Mouse (Mus musculus) cerebellum, adult 11-12 months (tissue): Measurements from ENCODE around the gene Itln1.

Experiments used
- DNase-seq: peaks from one replicate; pipeline ENCODE4 v3.0.0; 2022

Itln1 gene

DNA sequence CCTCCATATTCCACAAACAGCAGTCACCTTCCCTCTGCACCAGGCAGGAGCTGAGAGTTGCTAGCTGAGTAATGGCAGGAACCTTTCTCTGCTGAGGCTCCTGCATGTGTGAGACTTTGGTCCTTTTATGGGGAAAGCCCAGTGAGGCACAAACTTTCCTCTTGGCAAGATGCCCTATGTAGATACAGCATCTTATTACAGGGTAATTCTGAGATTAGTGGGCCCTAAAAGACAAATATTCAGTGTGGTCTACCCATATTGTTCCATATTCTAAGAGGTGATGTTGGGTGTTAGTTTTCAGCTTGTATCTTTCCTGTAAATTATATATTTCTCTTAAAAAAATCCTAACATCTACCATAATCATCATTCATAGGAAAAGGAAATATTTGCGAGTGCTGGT lies at the start of gene Itln1:
Gene Itln1 (minus strand): TSS at position 101 of the 400 bp plus-strand sequence.
- DNase-seq: no peak

DNA sequence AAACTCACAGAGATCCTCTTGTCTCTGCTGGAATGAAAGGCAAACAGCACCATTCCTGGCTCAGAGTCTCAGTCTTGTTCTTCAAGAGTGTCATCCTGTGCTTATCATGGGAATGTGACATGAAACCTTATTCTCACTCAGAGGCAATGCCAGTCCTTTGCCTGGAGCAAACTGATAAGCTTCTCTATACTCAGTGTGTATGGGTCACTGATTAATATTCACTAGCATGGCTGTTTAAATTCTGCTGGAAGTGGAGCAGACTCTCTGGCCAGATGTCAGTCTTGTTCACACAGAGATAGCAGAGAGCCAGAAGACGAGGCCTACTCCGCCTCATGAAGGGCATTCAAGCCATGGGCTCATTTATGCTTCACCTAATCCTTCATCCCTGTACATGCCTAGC lies 49.5 kb upstream of the Itln1 start:
- DNase-seq: no peak

DNA sequence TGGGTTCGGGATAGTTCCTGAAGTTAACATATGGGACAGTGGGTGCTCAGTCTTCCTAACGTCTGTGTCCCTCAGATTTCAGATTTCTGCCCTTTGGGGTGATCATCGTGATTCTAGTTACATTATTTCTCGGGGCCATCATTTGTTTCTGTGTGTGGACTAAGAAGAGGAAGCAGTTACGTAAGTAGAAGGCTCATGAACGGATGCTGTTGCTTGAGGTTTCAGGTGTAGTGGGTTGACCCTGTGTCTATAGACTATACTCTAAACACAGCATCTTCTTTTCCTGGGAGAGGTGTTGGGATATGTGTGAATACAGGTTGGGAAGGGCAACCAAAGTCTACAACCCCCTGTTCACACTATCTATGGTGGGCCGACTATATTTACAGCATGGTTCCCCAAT lies 42.1 kb upstream of the Itln1 start:
- DNase-seq: no peak

DNA sequence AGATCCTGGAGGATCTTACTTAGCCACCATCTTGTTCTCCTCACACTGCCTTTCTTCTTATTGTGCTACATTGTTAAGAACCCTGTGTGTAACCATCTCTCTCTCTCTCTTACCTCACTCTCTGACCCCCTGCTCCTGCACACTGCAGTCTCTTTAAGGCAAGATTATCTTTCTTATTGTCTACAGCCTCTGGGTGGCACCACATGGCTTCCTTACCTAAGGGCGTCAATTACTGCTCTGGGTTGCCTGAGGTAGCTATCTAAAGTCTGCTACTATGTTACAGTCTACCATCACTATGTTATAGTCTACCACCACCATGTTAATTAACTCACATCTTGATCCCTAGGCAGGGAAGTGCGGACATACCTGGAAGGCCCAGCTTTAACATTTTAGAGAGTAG lies 33.3 kb upstream of the Itln1 start:
- no peak for DNase-seq

DNA sequence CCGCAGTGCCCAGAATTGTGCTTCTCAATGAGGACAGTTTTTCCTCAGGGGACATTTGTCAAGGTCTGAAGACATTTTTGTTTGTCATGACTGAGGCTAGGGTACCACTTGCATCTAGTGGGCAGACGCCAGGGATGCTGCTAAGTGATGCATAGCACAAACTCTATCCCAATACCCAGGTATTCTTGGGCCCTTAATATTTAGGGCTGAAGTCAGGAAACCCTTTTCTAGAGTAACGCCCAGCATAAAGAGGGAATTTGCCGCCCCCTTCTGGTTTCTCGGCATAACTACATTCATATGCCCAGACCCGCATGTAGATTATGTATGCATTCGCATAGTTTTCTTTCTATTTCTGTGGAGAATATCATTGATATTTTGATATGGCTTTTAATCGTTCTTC lies 31.7 kb upstream of the Itln1 start:
- DNase-seq: peak; percentile 9

DNA sequence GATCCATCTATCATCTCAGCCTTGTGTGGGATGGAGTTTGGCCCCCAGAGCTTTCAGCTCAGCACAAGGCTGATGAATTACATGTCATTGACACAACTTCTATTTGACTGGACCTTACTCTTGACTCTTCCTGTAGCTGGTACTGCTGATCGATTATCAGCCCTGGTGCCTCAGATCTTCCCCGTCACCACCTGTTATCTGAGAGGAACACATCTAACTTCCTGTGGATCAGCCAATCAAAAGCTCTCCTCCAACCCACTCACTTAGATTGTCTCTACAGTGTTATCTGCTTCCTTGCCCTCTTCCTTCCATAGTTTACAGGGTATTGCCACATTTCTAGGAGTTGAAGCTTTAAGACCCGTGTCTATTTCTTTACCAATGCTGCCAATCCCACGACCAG lies 30.8 kb upstream of the Itln1 start:
- DNase-seq: no peak

DNA sequence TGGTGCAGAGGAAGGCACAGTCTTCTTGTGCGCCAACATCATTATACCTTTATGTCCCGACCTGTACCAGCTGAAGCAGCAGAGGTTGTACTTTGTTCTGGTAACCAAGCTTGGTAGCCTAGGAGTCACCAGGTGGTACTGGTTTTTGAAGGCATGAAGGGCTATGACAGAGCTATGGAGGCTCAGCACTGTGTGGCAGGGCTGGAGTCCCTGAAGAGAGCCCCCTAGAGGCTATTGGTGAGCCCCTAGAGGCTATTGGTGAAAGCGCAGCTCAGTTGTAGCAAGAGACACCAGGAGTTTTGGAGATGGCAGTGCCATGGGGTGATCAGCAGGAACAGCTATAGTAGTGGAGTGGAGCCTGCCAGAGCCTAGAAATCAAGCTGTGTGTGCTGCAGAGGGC lies 29.2 kb upstream of the Itln1 start:
- no peak for DNase-seq

DNA sequence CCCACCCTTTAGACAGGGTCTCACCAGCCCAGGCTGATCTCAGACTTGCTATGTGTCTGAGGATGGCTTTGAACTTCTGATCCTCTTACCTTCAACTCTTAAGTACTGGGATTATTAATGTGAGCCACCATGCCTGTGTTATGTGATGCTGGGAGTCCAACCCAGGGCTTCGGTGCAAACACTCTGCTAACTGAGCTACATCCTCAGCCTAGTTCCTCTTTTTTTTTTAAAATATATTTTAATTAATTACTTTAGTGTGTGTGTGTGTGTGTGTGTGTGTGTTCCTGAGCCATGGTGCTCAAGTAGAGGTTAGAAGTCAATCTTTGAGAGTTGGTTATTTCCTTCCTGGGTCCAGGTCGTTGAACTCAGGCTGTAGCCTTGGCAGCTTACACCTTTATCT lies 27.9 kb upstream of the Itln1 start:
- no peak for DNase-seq

DNA sequence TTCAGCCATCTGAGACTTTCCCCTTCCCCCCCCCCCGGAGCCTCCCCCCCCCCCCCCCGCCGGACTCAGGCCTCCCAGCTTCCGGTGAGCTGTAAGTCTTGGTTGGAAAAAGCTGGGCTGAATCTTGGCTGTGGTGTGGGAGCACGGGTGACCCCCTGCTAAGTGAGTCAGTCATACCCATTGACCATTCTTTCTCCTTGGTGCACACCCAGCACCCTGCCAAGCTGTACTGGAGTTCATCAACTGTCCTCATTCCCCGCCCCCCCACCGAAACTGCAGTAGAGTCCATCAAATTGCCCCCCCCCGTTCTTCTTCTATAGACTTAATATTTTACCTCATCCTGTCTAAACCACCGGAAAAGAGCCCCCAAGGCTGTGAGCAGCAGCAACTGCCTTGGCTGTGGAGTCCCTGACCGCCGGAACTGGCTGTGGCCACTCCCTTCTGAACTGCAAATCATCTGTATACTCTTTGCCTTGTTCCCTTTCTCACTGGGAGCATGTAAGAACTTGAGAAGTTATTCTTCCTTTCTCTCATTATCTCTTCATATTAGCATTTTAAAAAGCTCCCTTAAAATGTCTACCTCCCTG lies 26.6 kb upstream of the Itln1 start:
- DNase-seq: no peak

DNA sequence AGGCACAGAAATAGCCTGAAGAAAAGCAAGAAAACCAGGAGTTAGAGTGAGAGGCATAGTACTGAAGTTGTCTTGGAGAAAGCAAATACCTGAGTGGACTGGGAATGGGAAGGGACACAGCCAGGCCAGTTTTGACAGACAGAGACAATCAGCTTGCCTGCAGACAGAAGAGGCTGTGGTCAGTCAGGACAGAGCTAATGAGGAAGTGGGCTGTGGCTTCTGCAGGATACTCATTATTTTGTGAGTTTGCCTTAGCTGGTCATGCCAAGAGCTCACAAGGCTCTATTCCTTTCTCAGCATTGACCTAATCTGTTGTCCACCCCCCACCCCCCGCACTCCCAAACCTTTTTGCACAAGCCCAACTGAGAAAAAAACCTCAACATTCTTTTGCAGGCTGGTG lies 26.1 kb upstream of the Itln1 start:
- DNase-seq: no peak

DNA sequence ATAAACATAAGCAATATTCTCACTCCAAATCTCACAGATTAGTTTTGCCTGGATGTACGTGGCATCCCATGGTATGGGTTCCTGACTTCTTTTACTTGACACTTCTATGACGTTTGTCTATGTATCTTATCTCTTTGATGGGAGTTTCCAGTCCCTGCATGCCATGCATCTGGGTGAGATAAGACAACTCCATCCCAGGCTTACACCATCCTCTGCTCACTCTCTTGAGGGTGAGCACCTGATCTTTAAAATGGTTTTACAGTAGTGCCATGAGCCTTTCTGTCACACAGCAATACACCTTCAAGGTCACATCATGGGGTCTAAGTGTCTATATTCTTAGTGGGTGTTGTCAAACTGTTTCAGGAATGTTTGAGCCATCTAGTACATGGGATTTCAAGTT lies 25.2 kb upstream of the Itln1 start:
- no peak for DNase-seq

DNA sequence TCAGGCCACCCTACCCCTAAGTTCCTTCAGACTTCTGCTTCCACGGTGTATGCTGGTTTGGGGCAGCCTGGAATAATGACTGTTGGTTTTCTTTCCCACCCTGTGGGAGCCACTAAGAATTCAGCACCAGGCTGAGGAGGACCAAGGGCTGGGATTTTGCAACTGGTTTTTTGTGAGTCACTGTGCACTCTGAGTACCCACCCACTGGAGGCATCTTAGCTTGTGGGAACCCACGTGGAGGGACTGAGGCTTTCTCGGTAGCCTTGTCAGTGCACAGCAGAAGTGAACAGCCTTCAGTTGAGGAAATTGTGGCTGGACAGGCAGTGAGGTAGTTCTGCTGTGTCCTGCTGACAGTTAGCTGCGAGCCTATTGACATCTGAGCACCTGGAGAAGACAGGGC lies 23.8 kb upstream of the Itln1 start, which contains the start of gene Cd244a:
Gene Cd244a (plus strand): TSS at position 296 of the 400 bp plus-strand sequence.
- no peak for DNase-seq

DNA sequence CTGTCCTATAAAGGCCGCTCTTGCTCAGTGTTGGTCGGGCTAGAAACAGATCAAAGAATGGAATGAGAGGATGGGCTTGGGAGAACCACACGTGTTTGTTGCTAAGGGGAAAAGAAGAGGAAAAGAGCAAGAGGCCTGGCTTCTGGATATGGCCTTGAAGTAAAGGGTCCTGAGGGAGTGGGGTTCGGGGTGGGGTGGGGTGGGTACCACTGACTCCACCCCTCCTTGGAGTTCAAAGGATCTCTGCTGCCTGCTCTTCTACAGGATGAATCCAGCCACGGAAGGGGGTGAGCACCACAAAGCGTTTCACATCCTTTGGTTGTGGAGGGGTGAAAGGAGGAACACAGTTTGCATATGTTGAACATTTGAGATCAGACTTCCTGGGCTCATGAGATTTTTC lies 23.3 kb upstream of the Itln1 start:
- DNase-seq: no peak

DNA sequence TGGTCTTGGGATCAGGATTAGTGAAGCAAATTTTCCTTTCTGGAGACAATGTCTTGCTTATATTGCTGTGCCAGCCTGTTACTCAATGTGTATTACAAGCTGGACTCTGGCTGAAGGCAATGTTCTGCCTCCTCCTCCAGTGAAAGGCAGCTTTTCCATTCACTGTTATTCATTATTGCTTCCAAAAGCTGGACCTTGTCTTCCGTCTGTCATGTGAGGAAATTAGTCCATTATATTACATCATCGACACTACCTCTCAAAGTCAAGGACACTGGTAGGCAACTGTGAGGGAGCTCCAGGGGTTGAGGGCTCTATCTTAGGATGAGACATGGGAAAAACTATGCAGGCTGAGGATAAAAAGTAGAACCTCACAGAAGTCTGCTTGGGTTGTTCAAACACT lies 21.3 kb upstream of the Itln1 start:
- no peak for DNase-seq

DNA sequence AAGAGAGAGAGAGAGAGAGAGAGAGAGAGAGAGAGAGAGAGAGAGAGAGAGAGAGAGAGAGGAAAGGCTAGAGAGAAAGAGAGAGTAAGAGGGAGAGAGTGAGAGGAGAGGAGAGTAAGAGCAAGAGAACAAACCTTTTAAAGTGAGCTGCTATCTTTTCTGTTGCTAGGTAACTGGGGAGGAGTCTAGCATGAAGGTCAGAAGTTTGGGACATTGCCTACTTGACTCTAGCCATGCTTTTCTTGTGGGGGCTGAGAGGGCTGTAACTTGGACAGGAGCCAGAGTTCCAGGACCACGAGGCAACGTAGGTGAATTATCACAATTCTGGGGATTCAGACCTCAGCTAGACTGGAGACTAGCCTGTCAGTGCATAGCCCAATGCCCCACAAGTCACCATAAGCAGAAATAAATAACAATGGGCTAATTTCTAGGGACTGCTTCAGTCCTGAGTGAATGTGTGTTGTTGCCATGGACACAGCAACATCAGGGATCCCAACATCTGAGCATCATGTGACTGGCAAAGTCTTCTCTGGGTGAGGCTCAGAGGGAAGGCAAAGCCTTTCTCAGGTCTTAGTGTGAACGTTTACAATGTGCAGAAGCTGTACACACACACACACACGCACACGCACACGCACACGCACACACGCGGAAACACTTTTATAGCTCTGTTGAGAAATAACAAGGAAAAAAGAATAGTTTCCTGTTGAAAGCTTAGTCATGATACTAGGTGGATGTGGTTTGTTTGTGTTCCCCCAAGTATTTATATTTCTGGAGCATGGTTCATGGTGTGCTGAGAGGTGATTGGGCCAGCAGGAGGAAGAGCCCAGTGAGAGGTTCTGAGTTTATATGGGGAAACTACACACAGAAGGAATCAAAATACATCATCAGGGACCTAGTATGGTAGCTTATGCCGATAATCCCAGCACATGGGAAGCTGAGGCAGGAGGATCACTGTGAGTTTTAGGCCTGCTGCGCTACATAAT lies 18.6 kb upstream of the Itln1 start:
- no peak for DNase-seq

DNA sequence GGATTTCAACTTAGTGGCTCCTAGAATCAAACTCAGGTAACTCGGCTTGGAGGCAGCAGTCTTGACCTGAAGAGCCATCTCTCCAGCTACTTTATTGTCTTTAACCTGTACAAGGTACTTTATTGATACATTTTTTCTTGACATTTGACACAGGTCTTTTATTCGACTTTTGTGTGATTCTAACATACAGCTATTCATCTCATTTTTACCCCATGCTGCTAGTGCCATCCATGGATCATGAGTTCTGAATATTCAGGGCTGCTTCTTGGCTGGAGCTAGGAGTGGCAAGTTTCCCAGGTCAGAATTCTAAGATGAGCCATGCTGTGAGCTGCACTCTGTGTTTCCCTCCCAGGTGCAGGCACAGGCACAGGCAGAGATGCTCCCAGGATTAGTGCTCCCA lies 17.1 kb upstream of the Itln1 start:
- no peak for DNase-seq

DNA sequence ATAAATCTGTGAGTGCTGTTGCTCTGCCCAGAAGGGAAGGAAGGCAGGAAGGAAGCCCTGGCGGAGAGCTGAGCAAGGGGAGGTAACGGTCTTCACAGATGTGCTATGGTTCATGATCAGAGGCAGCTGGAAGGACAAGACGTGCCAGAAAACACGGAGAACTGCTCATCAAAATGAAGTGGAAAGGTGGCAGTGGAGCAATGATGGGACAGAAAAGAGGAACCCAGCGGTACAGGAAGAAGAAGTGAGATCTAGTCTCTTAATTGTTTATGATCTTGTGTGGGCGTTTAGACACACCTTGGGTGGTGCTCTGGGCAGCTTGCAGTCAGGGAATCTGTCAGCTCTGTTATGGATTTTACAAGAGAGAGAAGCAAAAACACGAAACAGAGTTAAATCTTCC lies 16.2 kb upstream of the Itln1 start:
- no peak for DNase-seq

DNA sequence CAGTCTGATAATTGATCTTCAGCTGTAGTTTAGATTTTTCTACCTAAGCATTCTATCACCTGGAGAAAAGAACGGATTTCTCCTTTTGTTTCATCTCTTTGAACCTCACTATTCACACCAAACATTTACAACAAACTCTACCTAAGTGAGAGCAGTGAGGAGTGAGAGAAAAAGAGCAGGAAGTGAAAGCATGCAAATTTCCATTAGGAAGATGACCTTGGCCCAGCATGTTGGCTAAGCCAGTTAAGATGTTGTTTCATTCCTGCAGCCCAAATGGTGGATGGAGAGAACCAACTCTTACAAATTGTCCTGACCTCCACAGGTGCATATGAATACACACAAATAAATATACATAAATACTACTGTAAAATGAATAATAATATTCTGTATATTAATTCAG lies 5.6 kb upstream of the Itln1 start:
- no peak for DNase-seq

DNA sequence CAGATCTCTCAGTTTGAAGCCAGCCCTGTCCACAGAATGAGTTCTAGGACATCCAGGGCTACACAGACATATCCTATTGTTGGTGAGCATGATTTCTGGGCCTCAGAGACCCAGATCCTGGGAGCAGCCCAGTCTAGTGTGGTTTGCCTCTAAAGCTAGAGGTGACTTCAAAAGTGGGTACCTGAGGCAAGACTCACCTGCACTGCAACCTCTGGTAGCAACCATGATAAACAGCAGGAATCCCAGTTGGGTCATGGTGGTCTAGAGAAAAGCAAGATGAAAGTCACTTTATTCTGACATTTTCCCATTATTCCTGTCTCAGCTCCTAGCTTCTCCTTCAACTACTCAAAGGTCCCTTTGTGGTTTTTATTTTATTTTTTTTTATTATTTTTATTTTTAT lies 537 bp downstream of the Itln1 start:
- DNase-seq: no peak

DNA sequence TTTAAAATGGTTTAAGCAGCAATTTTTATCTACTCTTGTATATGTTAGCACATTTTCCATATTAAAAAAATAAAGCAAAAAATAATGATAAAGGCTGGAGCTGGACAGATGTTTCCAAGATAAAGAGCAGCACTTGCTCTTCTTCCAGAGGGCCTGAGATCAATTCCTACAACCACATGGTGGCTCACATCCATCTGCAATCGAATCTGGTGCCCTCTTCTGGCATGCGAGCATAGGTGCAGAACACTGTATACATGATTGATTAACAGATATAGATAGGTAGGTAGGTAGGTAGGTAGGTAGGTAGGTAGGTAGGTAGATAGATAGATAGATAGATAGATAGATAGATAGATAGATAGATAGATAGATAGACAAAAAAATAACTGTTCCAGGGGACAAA lies 2.3 kb downstream of the Itln1 start:
- DNase-seq: no peak

DNA sequence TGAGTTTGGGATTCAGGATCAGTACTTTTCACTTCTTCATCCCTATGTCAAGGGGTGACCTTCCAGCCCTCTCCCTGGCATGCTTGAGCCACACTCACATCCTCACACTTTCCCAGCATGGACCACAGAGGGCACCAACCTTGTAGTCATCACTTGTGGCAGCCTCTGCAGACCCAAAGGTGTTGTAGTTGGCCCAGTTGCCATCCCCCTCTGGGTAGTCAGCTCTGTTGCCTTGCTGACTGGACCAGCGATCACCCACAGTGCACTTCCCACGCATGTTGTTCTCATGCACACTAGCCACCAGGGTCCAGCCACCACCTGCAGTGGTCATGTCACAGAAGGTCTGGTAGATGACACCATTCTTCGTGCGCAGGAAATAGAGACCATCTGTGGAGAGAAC lies 3.7 kb downstream of the Itln1 start:
- DNase-seq: no peak

DNA sequence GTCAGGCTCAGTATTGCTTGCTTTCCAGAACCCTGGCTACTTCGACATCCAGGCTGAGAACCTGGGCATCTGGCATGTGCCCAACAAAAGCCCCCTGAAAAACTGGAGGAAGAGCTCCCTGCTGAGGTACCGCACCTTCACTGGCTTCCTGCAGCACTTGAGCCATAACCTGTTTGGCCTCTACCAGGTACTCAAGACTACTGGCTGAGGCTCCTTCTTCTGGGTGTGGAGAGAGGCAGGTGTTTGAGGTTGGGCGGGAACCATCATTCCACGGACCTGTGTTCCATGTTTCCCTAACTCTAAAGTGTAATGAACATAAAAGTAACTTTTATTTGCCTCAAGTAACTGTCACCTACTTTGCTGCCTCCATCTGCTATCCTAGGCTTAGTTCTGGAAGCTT lies 19.5 kb downstream of the Itln1 start:
- no peak for DNase-seq

DNA sequence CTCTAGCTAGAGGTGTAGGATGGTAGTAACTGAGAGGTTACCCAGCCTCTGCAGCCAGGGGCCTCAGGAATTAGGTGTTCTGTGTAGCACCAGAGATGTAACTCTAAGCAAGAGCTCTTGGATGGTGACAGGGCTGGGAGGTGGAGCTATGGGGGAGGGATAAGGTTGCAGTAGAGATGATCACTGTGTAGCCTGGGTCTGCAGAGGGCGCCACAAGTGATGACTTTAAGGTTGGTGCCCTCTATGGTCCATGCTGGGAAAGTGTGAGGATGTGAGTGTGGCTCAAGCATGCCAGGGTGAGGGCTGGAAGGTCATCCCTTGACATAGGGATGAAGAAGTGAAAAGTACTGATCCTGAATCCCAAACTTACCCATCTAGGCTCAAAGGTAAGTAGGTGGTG lies 20.1 kb downstream of the Itln1 start:
- no peak for DNase-seq

DNA sequence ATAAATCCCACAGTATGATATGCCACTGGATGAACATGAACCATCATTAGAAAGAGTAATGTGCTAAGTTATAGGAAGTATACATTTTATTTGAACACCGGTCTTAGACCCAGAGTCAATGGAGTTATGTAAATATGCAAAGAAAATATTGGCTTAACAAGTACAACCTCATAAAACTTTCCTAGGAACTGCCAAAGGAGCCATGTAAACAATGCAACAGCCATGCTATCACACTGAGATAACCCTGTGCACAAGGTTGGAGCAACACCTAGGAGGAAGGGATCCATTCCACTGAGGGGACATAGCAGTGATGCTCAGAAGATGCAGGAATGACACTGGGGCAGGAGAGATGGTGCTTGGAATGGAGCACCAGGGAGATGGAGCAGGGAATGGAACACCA lies 21.3 kb downstream of the Itln1 start:
- no peak for DNase-seq

DNA sequence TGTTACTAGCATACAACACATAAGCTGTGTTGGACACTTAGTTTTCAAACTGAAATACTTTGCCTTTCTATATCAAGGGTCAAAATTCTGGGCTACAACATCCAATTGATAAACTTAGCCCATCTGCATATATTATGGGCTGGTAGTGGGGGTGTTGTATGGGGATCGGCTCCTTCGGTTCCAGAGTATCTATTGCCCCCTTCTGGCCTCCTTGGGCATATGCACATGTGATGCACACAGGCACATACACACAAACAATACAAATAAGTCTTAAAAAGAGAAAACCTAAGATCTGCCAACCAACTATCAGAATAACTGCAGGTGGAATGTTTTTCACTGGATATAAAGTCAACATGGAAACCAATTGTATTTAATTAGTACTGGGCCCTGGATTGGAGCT lies 21.9 kb downstream of the Itln1 start:
- no peak for DNase-seq
